Mouse (Mus musculus): ENCODE data around the gene Cd302.

Gene Cd302

DNA sequence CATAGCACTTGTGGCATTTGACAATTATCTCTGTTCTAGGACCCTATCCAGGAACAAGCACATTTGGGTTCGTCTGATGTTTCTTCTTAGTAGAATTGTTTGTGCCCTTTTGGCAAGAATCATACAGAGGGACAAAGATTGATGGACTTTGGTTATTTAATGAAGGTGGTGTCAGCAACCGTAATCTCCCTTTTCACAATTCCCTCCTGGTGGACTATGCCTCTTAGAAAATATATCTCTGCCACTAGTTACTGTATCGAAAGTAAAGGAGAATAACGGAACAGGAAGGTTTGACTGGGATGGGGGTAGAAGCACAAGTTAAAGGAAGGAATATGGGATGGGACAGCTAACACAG lies at the start of gene Cd302:
Cd302 (minus strand) TSS at position 22 of the 355 bp plus-strand sequence.
- DNase-seq (ENCODE audit: low read depth, low spot score), result no peak

DNA sequence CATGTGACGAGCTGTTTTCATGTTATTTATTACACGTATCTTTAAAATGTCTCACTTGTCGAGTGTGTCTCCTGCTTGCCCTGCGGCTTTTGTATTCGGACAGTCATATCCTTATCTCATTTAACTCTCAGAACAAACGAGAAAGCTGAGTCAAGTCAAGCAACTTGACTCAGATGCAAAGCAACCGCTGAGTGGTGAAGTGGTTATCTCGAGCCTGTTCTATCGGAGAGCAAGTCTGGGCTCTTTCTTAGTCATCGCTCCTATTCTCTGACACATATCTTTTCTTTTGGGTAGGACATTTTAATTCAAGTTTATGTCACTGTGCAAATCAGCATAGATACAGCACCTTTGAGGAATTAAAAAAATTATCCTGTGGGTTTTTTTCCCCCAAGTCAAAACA lies 44.4 kb upstream of the Cd302 start:
- DNase-seq (ENCODE audit: low read depth, low spot score), result no peak

DNA sequence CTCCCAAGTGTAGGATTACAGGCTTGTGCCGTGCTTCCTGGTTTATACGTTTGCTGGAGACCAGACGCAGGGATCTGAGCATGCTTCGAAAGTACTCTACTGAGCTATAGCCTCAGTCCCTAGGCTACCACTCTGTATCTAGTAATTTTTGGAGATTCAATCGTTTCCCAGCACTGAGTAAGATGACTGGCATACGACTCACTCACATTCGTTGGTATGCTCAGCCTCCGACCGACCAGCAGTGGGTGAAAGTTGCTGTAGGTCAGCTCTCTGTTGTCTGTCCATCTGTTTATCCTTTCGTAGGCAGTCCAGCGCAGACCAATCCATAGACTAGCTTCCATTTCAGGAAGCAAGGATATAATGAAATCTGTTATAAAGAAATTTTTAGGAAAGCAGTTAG lies 43.3 kb upstream of the Cd302 start:
- no peak for DNase-seq (ENCODE audit: low read depth, low spot score)

DNA sequence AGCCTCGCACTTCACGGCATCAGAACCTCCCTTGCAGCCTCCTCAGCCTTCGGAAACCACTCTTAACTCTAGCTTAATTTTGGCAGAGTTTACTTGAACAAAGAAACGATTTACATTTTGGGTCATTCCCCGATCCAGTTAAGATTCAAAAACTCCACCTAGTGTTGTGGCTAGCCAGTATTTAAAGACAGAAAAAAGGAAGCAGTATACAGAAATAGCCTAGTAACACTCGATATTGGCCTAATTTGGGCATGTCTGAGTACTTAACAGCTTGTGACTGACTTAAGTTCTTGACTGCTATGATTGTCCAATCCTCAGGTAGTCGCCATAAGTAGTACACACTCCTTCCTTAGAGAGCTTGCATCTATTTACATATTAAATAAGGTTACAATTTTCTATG lies 42.7 kb upstream of the Cd302 start:
- no peak for DNase-seq (ENCODE audit: low read depth, low spot score)

DNA sequence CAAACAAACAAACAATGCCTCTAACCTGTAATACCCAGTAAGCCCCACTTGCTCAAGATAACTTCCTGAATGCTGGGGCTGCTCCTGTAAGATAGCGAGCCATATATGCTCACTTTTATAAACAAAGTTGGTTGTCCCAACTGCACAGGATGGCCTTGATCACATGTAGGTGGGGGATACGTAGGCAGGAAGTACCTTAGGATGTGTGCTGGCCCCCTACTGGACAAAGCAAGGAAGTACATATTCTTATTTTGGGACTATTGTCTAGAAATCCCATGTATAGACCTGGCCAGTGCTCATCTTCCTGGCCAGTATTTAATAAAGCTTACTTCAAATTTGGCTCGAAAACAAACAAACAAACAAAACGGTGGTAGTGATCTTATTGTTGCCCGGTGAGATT lies 39.1 kb upstream of the Cd302 start:
- DNase-seq (ENCODE audit: low read depth, low spot score), result no peak

DNA sequence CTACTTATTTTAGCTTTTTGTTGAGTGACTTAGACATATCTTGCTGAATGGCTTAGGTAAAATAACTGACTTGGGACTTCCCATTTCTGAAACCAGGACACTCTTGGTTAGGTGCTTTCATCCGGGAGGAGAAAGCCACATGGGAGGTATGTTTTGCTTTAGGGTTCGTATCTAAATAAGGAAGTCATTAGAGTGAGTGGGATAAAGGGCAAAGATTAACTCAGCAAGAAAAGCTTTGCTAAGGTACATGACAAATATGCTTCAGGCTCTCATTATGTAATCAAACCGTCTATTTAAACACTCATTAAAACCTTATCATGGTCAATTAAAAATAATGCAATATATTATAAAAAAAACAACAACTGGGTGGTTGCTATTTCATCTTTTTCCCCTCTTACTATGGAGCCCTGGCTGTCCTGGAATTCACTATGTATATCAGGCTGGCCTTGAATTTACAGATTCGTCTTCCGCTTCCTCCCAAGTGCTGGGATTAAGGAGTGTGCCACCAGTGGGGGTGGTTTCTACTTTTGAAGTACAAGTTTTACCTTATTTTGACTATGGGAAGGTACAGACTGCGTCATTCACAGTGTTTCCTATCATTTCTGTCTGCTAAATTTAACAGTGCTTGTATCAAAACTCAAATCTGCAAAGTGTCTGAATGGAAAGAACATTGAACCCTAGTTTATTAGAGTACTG lies 37.9 kb upstream of the Cd302 start:
- DNase-seq (ENCODE audit: low read depth, low spot score), result peak; percentile 38

DNA sequence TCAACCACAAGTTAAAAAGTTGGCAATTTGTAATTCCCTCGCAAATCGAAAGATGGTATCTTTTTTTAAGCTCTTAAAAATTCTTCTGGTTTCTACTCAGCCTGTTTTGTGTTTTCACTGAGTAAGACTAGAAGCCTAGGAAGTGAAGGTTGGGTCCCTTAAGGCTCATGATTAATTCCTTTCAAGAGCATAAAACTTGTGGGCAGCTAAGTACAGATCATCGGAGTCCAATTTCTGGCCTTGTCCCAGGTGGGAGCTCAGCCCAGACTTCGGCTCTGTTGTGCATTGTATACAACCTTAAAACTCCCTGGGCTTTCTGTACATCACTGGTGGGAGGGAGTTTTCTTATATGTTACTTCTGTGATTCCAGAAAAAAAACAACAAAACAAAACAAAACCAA lies 19.5 kb upstream of the Cd302 start:
- DNase-seq (ENCODE audit: low read depth, low spot score), result no peak

DNA sequence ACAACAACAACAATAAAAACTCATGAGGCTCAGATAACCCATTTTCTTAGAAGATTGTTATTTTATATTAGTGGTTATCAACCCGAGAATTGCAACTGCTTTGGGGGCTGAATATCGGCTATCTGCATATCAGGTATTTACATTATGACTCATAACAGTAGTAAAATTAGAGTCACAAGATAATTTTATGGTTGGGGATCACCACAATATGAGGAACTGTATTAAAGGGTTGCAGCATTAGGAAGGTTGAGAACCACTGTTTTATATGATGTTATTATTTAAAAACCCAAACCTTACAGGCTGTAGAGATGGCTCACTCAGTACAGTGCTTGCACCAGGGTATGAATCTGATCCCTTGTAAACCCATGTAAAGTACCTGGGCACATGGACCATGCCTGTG lies 15.0 kb upstream of the Cd302 start:
- no peak for DNase-seq (ENCODE audit: low read depth, low spot score)

DNA sequence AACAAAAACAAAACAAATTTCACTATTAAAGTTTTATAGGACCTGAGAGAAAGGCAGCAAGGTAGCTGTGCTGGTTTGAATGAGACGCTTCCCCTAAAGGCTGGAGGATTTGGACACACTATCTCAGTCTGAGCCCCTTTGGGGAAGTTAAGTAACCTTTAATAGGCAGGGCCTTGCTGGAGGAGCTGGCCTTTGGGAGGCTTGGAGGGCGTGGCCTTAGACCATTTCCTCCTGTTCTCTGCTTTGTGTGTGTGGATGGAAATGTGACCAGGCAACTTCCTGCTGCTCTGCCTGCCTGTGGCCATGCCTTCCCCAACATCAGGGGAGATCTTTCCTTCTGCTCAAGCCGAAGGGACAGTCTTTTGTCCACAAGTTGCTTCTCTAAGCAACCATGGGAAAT lies 14.0 kb upstream of the Cd302 start:
- DNase-seq (ENCODE audit: low read depth, low spot score), result no peak

DNA sequence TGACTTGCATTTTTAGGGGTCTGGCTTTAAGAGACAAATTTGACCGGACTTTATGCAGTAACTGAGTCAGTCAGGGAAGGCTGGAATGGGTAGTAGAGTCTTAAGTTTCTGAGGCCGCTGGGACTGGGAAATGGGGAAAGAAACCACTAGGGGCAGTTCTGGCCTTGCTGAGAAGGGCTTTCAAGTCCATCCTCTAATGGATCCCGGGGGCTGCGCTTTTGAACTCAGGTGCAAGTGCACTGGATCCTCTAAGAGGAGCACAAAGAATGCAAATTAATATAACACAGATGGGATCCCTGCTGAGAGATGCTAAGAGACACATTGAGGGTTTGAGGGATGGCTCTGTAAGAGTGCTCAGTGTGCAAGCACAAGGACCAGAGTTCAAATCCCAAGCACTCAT lies 7.1 kb upstream of the Cd302 start:
- no peak for DNase-seq (ENCODE audit: low read depth, low spot score)

DNA sequence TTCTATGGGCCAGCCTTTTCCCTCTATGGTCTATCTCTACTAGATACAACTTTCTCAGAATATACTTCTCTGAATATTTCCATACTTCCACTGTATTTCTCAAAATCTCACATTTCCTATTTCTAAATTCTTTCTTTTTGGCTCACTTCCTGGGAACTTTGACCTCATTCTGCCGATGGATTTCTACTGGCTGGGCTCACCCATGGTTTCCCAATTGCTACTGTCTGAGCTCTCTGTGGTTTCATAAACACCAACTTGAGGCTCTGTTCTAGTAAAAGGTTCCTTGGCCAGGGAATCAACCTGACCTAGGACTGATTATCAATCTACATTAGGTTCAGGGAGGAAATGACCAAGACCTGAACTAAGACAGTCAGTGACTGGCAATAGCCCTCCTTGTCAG lies 5.2 kb upstream of the Cd302 start:
- DNase-seq (ENCODE audit: low read depth, low spot score), result no peak

DNA sequence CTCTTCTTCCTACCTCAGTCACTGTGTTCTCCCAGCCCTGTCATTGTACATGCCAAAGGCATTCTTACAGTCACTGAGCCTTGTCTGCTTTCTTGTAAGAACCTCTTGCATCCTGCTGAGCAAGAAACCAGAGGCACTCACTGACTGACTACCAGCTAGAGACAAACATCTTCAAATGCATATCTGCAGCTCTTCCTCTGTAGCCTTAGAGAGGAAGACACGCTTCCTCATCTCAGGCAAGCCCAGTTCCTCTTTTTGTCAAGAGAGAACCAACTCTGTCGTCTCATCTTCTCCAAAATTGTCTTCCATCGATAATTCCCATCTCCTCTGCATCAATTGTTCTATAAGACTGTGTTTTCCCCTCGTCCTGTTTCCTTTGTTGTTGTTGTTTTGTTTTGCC lies 4.3 kb upstream of the Cd302 start:
- peak; percentile 19 for DNase-seq (ENCODE audit: low read depth, low spot score)

DNA sequence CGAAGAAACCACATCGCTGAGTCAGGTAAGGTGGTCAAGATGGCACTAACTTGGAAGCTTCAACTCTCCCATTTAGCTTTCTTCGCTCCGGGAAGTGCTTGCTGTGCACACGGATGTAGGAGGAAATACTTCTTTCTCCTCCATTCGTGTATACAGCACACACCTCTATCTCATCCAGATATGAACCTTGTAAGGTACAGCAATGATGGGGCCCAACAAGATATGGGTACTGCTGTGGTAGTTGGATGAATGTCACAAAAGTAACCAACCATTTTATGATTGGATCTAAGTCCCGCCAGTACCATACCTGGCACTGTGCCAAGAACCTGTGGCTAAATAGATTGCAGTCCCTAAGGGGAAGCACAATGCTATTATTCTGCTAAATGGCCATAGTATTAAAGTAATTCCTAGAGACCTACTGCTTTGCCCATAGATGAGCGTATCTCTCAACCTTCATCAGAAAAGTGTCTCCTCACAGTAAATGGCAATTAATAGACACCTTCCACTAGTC lies 874 bp upstream of the Cd302 start:
- DNase-seq (ENCODE audit: low read depth, low spot score), result no peak

DNA sequence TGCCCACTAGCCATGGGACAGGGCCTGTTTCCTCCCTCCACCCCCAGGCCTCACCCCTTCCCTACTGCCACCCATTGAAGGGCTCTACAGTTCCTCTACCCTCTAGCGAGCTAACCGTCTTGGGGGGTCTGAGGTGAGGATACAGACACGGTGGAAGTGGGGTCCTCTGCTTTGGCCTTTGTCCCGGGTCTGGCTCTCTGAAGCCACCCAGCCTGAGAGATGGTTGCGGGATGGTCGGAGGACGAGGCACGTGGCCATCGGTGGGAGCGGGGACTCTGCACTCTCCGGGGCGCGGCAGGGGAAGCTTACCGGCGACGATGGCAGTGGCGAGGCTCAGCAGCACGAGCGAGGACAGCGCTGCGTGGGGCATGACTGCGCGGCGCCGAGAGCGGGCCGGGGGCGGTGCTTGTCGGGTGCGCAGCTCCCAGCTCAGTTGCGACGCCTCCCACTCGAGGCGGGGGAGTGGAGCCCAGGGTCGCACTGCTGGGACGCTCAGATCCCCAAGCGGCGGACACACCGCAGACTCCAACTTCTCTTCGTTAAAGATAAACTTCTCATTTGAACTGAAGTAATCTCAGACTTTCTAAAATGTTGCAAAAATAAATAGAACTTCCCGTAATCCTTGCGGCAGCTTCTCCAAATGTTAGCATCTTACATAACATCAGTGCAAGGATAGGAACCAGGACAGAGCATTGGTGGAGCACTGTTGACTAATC lies 379 bp downstream of the Cd302 start:
- DNase-seq (ENCODE audit: low read depth, low spot score), result peak; percentile 66

DNA sequence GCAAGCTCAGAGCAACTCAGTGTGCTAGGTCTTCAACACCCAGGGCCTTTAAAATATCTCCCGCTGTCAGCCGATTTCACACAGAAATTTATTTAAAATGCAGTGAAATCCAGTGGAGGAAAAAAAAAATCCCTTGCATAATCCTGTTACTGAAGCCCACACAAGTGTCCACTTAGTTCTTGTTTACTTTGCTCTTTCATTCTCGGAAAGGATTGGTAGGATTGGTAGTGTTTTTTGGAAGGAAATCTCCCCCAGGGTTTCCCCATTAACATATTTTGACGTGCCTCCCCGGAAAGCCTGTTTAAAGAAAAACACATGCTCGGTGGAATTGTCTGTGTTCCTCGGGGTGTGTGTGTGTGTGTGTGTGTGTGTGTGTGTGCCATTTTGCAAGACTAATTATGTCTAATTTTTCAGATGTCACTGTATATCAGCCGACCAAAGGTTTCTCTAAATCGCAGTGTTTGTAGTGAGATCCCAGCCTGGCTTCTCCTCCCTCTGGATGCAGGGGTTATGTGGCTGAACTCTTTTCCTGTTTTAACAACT lies 1.0 kb downstream of the Cd302 start:
- DNase-seq (ENCODE audit: low read depth, low spot score), result peak; percentile 23

DNA sequence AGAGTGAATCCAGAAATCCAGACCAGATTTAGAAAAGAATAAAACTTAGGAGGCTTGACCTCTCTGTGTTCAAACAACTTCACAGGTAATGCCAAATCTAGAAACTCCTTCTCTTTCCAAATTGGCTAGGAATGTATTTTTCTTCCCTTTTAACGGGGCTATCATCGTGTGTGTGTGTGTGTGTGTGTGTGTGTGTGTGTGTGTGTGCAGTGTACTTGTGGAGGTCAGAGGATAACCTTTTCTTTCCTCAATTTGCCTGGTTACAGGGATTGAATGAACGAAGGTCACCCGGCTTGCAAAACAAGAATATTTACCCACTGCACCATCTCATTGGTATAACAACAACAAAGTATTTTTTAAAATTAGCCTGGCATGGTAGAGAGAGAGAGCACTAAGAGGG lies 1.7 kb downstream of the Cd302 start:
- DNase-seq (ENCODE audit: low read depth, low spot score), result no peak

DNA sequence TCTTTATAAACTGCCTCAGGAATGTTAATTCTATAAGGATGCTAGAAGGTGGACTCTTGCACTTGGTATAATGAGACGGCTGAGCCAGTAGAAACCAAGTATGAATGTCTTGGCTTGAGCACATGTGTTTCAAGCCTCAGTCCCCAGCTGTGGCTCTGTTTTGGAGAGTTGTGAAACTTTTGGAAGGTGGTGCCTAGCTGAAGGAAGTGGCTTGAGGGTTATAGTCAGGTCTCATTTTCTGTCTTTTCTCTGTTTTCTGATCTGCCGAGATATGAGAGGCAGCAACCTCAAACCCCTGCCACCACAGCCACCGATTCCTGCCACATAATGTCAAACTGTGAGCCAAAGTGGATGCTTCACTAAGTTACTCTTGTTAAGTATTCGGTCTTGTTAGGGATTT lies 5.7 kb downstream of the Cd302 start:
- DNase-seq (ENCODE audit: low read depth, low spot score), result no peak

DNA sequence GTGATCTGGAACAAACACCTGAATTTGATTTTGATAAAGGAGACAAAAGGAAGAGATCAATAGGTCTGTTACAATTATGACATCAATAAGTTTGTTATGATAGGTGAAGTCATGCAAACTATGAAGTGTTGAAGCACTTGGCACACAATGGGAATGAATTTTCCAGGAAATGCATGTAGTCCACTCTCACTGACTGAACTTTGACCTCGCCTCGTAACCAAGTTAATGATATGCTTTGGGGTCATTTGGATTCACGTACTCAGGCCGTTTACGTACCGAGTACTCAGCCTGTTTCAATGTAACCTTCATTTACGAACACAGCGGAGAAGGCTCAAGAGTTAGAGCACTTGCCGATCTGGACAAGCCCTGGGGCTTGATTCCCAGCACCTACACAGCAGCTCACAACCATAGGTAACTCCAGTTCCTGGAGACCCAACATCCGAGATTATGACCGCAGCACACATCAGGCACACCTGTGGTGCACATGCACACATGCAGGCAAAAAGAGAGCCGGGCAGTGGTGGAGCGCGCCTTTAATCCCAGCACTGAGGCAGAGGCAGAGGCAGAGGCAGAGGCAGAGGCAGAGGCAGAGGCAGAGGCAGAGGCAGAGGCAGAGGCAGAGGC lies 14.3 kb downstream of the Cd302 start:
- no peak for DNase-seq (ENCODE audit: low read depth, low spot score)

DNA sequence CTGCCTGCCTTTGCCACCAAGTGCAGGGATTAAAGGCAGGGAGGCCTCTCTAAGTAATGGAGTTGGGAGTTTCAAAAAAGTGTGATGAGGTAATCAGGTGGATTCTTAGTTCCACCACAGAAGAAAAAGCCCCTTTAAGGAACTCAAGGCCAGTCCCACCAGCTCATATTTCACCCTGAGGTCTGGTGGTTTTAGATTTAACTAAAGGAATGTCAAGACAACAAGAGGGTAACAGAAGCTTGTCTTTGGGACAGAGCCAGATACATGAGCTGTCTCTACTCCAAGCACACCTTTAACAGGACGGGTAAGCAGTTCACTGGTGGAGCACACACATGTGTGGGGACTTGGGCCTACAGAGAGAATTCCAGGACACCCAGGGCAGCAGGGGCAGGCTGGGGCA lies 16.7 kb downstream of the Cd302 start:
- no peak for DNase-seq (ENCODE audit: low read depth, low spot score)

DNA sequence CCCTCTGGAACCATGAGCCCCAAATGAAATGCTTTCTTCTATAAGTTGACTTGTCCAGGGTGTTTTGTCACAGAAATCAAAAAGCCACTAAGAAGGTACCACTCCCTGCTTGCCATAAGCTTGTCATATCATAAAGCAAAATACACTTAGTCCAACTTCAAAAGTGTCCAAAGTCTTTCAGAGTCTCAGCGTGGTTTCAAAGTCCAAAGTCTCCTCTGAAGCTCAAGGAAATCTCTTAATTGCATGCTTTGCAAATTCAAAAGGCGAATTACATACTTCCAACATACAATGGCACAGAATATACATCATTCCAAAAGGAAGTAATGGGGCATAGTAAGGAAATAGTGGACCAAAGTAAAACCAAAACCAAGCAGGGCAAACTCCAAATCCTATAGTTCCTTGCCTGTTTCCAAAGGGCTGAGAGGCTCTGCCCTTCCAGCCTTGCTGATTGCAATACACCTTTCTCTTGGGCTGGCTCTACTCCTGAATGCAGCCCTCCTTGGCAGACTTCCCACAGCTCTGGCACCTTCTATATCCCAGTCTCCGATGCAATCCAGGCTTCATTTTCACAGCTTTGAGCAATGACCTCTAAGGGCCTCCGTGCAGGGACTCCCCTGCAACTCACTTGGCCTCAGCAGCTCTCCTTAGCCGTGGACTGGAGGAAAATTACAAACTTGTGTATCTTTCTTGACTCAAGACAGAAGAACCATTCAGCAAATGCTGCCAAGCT lies 23.5 kb downstream of the Cd302 start:
- no peak for DNase-seq (ENCODE audit: low read depth, low spot score)

DNA sequence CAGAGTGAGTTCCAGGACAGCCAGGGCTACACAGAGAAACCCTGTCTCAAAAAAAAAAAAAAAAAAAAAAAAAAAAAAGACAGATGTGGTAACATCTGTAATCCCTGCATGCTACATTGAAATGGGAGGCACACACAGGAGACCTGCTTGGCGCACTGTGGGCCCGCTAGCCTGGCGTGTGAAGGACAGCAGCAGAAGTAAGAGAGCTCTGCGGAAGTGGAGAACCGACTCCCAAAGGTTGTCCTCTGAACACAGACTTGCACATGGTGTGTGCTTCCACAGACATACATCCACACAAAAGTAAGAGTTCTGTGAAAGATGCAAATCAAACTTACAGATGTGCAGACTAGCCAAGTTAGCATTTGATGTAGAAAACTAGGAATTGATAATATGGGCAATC lies 25.1 kb downstream of the Cd302 start:
- DNase-seq (ENCODE audit: low read depth, low spot score), result no peak

DNA sequence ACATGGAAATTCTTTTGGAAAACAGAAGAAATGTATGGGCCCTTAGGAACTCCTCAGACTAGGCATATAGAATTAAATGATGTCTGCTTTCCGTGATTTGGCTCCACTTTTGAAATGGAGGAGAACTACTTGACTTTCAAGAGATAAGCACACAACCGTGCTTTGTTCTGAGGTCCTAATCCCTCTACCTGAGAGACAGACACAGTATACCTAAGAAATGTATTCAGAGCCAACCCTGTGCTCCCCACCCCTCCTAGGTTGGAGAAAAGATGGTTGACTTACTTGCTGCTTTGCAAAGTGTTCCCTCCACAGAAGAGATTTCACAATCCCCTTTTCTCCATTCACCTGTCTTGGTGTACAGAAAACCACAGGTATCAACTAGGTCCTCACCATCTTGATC lies 27.5 kb downstream of the Cd302 start:
- DNase-seq (ENCODE audit: low read depth, low spot score), result no peak
